Mouse (Mus musculus): Measurements from ENCODE around the gene Ngfr.

The Ngfr gene

GRCm38 (mm10) chr11:95520456-95521072, 67.0 kb downstream of the Ngfr start:
- peak; percentile 85 to 87 for DNase-seq (ENCODE audit: low spot score in 2 of 2)

- DNase-seq (ENCODE audit: low spot score in 2 of 2) = no peak
Measured at GRCm38 (mm10) chr11:95519996-95520395, 67.5 kb downstream of the Ngfr start.

- DNase-seq (ENCODE audit: low spot score in 2 of 2) = no peak
Measured at GRCm38 (mm10) chr11:95519299-95519698, 68.2 kb downstream of the Ngfr start.
